Mouse (Mus musculus): ENCODE measurements at regions not wholly inside any gene's neighbourhood (a gene's known extent, or its start where the extent isn't known, plus 50 kb on each side); places are given as distances from the start of the nearest gene placed in this dataset.

- H3K9ac ChIP-seq (ENCODE audit: low read length) = no peak overlapping the region
- H3K27me3 ChIP-seq (ENCODE audit: control insufficient read depth, insufficient read depth, low read length) = no peaks in the 10 kb centered on the region
- ATAC-seq (ENCODE audit: insufficient number of reproducible peaks, low FRiP score, low TSS enrichment, low read depth) (no peak), DNase-seq (ENCODE audit: low spot score) (peak; percentile 47)
- no peaks in the 10 kb centered on the region for H3K4me1 ChIP-seq (ENCODE audit: control insufficient read depth, insufficient read depth, low read length)
- H3K27ac ChIP-seq (replicated peaks; ENCODE audit: low read depth, low read length) = no peak overlapping the region
- H3K9me3 ChIP-seq (ENCODE audit: control insufficient read depth, low read length) = no peaks in the 10 kb centered on the region
- H3K4me2 ChIP-seq (ENCODE audit: low read depth, severe bottlenecking) = no peak overlapping the region
- H3K4me3 ChIP-seq (ENCODE audit: low read depth, low read length) = no peak overlapping the region
- WGBS = 79% methylated on average over 7 of the region's 7 CpGs
- no peaks in the 10 kb centered on the region for H3K36me3 ChIP-seq (ENCODE audit: control insufficient read depth, insufficient read depth, low read length)
Observed at GRCm38 (mm10) chr17:51288751-51289150, 109.6 kb upstream of the Tbc1d5 start.

DNA sequence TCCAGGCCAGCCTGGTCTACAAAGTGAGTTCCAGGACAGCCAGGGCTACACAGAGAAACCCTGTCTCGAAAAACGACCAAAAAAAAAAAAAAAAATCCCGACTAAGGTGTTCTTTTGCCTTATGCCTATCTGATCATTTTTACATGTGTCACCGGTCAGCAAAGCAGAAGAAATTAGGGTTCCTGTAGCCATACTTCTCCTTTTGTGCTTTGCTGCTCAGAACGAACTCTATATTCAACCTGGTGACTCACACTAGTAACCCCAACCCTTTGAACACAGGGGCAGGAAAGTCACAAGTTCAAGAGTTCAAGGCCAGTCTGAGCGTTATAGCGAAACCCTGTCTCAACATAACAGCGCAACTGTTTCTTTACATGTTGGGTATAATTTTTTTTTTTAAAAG, 108.7 kb upstream of the Tbc1d5 start:
- H3K9ac ChIP-seq (ENCODE audit: low read length) = no peak overlapping the region
- H3K4me1 ChIP-seq (ENCODE audit: control insufficient read depth, insufficient read depth, low read length) = no peaks in the 10 kb centered on the region
- DNase-seq (ENCODE audit: low spot score) (no peak), ATAC-seq (ENCODE audit: insufficient number of reproducible peaks, low FRiP score, low TSS enrichment, low read depth) (no peak)
- no peak overlapping the region for H3K27ac ChIP-seq (replicated peaks; ENCODE audit: low read depth, low read length)
- no peaks in the 10 kb centered on the region for H3K9me3 ChIP-seq (ENCODE audit: control insufficient read depth, low read length)
- H3K36me3 ChIP-seq (ENCODE audit: control insufficient read depth, insufficient read depth, low read length) = no peaks in the 10 kb centered on the region
- whole genome bisulfite sequencing = 88% methylated on average over 8 of the region's 8 CpGs
- no peak overlapping the region for H3K4me3 ChIP-seq (ENCODE audit: low read depth, low read length)
- H3K27me3 ChIP-seq (ENCODE audit: control insufficient read depth, insufficient read depth, low read length) = no peaks in the 10 kb centered on the region
- H3K4me2 ChIP-seq (ENCODE audit: low read depth, severe bottlenecking) = no peak overlapping the region

DNA sequence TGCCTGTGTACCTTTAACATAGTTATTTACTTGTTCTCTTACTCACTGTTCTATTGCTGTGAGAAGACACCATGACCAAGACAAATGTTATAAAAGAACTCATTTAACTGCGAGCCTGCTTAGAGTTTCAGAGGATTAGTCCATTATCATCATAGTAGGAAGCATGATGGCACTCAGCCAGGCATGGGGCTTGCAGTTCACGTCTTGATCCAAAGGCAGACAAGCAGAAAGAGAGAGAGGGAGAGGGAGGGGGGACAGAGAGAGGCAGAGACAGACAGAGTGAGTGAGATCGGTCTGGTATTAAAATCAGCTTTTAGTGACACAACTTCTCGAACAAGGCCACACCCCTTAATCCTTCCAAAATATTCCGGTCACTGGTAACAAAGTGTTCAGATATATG, 106.2 kb upstream of the Tbc1d5 start:
- Histone ChIP-seq H3K36me3 (ENCODE audit: control insufficient read depth, insufficient read depth, low read length) (no peaks in the 10 kb centered on the region), H3K4me3 (ENCODE audit: low read depth, low read length) (no peak overlapping the region), H3K9me3 (ENCODE audit: control insufficient read depth, low read length) (no peaks in the 10 kb centered on the region), H3K4me2 (ENCODE audit: low read depth, severe bottlenecking) (no peak overlapping the region), H3K9ac (ENCODE audit: low read length) (no peak overlapping the region), H3K4me1 (ENCODE audit: control insufficient read depth, insufficient read depth, low read length) (no peaks in the 10 kb centered on the region), H3K27ac (replicated peaks; ENCODE audit: low read depth, low read length) (no peak overlapping the region), H3K27me3 (ENCODE audit: control insufficient read depth, insufficient read depth, low read length) (no peaks in the 10 kb centered on the region)
- 85% methylated on average over 5 of the region's 5 CpGs for WGBS
- ATAC-seq (ENCODE audit: insufficient number of reproducible peaks, low FRiP score, low TSS enrichment, low read depth) (no peak), DNase-seq (ENCODE audit: low spot score) (no peak)

DNA sequence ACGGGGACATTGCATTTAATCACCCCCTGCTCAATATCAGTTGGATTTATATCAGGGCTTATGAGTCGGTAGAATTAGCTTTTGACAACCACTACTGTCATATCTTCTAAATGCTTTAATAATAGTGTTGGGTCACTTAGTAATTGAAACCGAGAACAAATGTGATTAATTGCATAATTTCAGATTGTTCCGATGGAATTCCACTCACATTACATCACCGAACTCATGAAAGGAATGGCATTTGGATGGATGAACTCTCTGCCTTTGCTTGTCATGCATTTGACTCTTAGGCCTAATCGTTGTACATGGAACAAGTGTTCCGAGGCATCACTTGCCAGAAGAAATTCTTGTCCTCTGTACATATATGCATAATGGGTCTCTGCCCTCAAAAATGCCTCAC, 99.6 kb upstream of the Tbc1d5 start:
- Histone ChIP-seq H3K4me1 (ENCODE audit: control insufficient read depth, insufficient read depth, low read length) (no peaks in the 10 kb centered on the region), H3K9ac (ENCODE audit: low read length) (no peak overlapping the region), H3K27ac (replicated peaks; ENCODE audit: low read depth, low read length) (no peak overlapping the region), H3K27me3 (ENCODE audit: control insufficient read depth, insufficient read depth, low read length) (no peaks in the 10 kb centered on the region), H3K9me3 (ENCODE audit: control insufficient read depth, low read length) (no peaks in the 10 kb centered on the region), H3K36me3 (ENCODE audit: control insufficient read depth, insufficient read depth, low read length) (no peaks in the 10 kb centered on the region), H3K4me3 (ENCODE audit: low read depth, low read length) (no peak overlapping the region), H3K4me2 (ENCODE audit: low read depth, severe bottlenecking) (no peak overlapping the region)
- no peak for DNase-seq (ENCODE audit: low spot score)
- whole genome bisulfite sequencing = 87% methylated on average over 7 of the region's 7 CpGs
- no peak for ATAC-seq (ENCODE audit: insufficient number of reproducible peaks, low FRiP score, low TSS enrichment, low read depth)

- Histone ChIP-seq H3K9me3 (ENCODE audit: control insufficient read depth, low read length) (no peaks in the 10 kb centered on the region), H3K4me2 (ENCODE audit: low read depth, severe bottlenecking) (no peak overlapping the region), H3K27ac (replicated peaks; ENCODE audit: low read depth, low read length) (no peak overlapping the region), H3K9ac (ENCODE audit: low read length) (no peak overlapping the region), H3K27me3 (ENCODE audit: control insufficient read depth, insufficient read depth, low read length) (no peaks in the 10 kb centered on the region), H3K36me3 (ENCODE audit: control insufficient read depth, insufficient read depth, low read length) (no peaks in the 10 kb centered on the region), H3K4me3 (ENCODE audit: low read depth, low read length) (no peak overlapping the region), H3K4me1 (ENCODE audit: control insufficient read depth, insufficient read depth, low read length) (no peaks in the 10 kb centered on the region)
- ATAC-seq (ENCODE audit: insufficient number of reproducible peaks, low FRiP score, low TSS enrichment, low read depth) (no peak), DNase-seq (ENCODE audit: low spot score) (no peak)
- 80% methylated on average over 2 of the region's 2 CpGs for WGBS
Observed at GRCm38 (mm10) chr17:51278094-51278493, 98.9 kb upstream of the Tbc1d5 start.

- Histone ChIP-seq H3K27me3 (ENCODE audit: control insufficient read depth, insufficient read depth, low read length) (no peaks in the 10 kb centered on the region), H3K9me3 (ENCODE audit: control insufficient read depth, low read length) (no peaks in the 10 kb centered on the region), H3K36me3 (ENCODE audit: control insufficient read depth, insufficient read depth, low read length) (no peaks in the 10 kb centered on the region), H3K9ac (ENCODE audit: low read length) (no peak overlapping the region), H3K27ac (replicated peaks; ENCODE audit: low read depth, low read length) (no peak overlapping the region), H3K4me2 (ENCODE audit: low read depth, severe bottlenecking) (no peak overlapping the region), H3K4me3 (ENCODE audit: low read depth, low read length) (no peak overlapping the region), H3K4me1 (ENCODE audit: control insufficient read depth, insufficient read depth, low read length) (no peaks in the 10 kb centered on the region)
- no peak for DNase-seq (ENCODE audit: low spot score)
- no peak for ATAC-seq (ENCODE audit: insufficient number of reproducible peaks, low FRiP score, low TSS enrichment, low read depth)
Observed at GRCm38 (mm10) chr17:51277161-51277560, 98.0 kb upstream of the Tbc1d5 start.

GRCm38 (mm10) chr17:51272025-51272424, 92.9 kb upstream of the Tbc1d5 start:
- Histone ChIP-seq H3K27me3 (ENCODE audit: control insufficient read depth, insufficient read depth, low read length) (no peaks in the 10 kb centered on the region), H3K9me3 (ENCODE audit: control insufficient read depth, low read length) (no peaks in the 10 kb centered on the region), H3K4me3 (ENCODE audit: low read depth, low read length) (no peak overlapping the region), H3K9ac (ENCODE audit: low read length) (no peak overlapping the region), H3K36me3 (ENCODE audit: control insufficient read depth, insufficient read depth, low read length) (no peaks in the 10 kb centered on the region), H3K4me1 (ENCODE audit: control insufficient read depth, insufficient read depth, low read length) (no peaks in the 10 kb centered on the region), H3K4me2 (ENCODE audit: low read depth, severe bottlenecking) (no peak overlapping the region), H3K27ac (replicated peaks; ENCODE audit: low read depth, low read length) (no peak overlapping the region)
- WGBS = 81% methylated on average over 1 of the region's 1 CpGs
- ATAC-seq (ENCODE audit: insufficient number of reproducible peaks, low FRiP score, low TSS enrichment, low read depth) (no peak), DNase-seq (ENCODE audit: low spot score) (no peak)

GRCm38 (mm10) chr17:51262946-51263345, 83.8 kb upstream of the Tbc1d5 start:
- no peak for DNase-seq (ENCODE audit: low spot score)
- WGBS = 71% methylated on average over 3 of the region's 3 CpGs
- Histone ChIP-seq H3K4me1 (ENCODE audit: control insufficient read depth, insufficient read depth, low read length) (no peaks in the 10 kb centered on the region), H3K27me3 (ENCODE audit: control insufficient read depth, insufficient read depth, low read length) (no peaks in the 10 kb centered on the region), H3K4me2 (ENCODE audit: low read depth, severe bottlenecking) (no peak overlapping the region), H3K9ac (ENCODE audit: low read length) (no peak overlapping the region), H3K27ac (replicated peaks; ENCODE audit: low read depth, low read length) (no peak overlapping the region), H3K4me3 (ENCODE audit: low read depth, low read length) (no peak overlapping the region), H3K36me3 (ENCODE audit: control insufficient read depth, insufficient read depth, low read length) (no peaks in the 10 kb centered on the region), H3K9me3 (ENCODE audit: control insufficient read depth, low read length) (no peaks in the 10 kb centered on the region)
- no peak for ATAC-seq (ENCODE audit: insufficient number of reproducible peaks, low FRiP score, low TSS enrichment, low read depth)

DNA sequence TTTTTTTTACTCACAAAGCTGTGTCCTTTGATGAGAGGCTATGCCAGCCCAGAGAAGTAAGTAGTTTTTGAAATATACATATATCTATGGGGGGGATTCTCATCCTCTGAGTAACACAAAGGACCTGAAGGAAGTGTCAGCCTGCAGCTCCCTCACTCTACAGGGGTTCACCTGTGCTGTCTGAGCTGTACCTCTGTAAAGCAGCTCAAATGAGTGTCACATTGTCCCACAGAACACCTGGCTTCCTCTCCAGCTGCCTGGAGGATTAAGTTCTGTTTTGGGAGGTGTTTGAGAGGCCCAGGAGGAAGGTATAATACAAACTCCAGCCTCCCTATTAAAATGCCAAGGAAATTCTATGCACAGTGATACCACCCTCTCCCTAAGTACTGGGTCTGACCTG, 83.3 kb upstream of the Tbc1d5 start:
- Histone ChIP-seq H3K9ac (ENCODE audit: low read length) (no peak overlapping the region), H3K27ac (replicated peaks; ENCODE audit: low read depth, low read length) (no peak overlapping the region), H3K4me3 (ENCODE audit: low read depth, low read length) (no peak overlapping the region), H3K4me1 (ENCODE audit: control insufficient read depth, insufficient read depth, low read length) (no peaks in the 10 kb centered on the region), H3K4me2 (ENCODE audit: low read depth, severe bottlenecking) (no peak overlapping the region), H3K27me3 (ENCODE audit: control insufficient read depth, insufficient read depth, low read length) (no peaks in the 10 kb centered on the region), H3K36me3 (ENCODE audit: control insufficient read depth, insufficient read depth, low read length) (no peaks in the 10 kb centered on the region), H3K9me3 (ENCODE audit: control insufficient read depth, low read length) (no peaks in the 10 kb centered on the region)
- no peak for ATAC-seq (ENCODE audit: insufficient number of reproducible peaks, low FRiP score, low TSS enrichment, low read depth)
- DNase-seq (ENCODE audit: low spot score) = no peak
